Mouse (Mus musculus) layer of hippocampus, adult 11-12 months (tissue): Measurements from ENCODE around the gene H2-M10.6.
"Not testable (repeated sequence)": the region's sequence is repeated elsewhere in the genome, so short reads cannot be mapped to it uniquely, and the experiment has no call there.

ENCODE experiments used
- DNase-seq: peaks from one replicate; pipeline ENCODE4 v3.0.0; 2022; ENCODE audit warnings: low spot score

Gene H2-M10.6

GRCm38 (mm10) chr17:36811871-36812270 is at the start of gene H2-M10.6:
Gene H2-M10.6 (plus strand): TSS chr17:36812171.
- DNase-seq = no peak

GRCm38 (mm10) chr17:36763816-36764215 is 48.2 kb upstream of the H2-M10.6 start:
- no peak for DNase-seq

GRCm38 (mm10) chr17:36764244-36764643 is 47.7 kb upstream of the H2-M10.6 start:
- DNase-seq = peak; percentile 47

- DNase-seq = not testable (repeated sequence)
Observed at GRCm38 (mm10) chr17:36765403-36765802, 46.6 kb upstream of the H2-M10.6 start.

- DNase-seq = not testable (repeated sequence)
Observed at GRCm38 (mm10) chr17:36772610-36773009, 39.4 kb upstream of the H2-M10.6 start, which contains the start of gene H2-M10.5. Gene H2-M10.5 (plus strand): TSS chr17:36772910.

GRCm38 (mm10) chr17:36781533-36781932 is 30.4 kb upstream of the H2-M10.6 start:
- DNase-seq = no peak

- peak; percentile 43 for DNase-seq
Observed at GRCm38 (mm10) chr17:36786483-36786886, 25.5 kb upstream of the H2-M10.6 start.

- no peak for DNase-seq
Observed at GRCm38 (mm10) chr17:36788351-36788750, 23.6 kb upstream of the H2-M10.6 start.

- peak; percentile 84 for DNase-seq
Observed at GRCm38 (mm10) chr17:36788801-36789200, 23.2 kb upstream of the H2-M10.6 start.

GRCm38 (mm10) chr17:36799493-36799892 is 12.5 kb upstream of the H2-M10.6 start:
- no peak for DNase-seq

- not testable (repeated sequence) for DNase-seq
Observed at GRCm38 (mm10) chr17:36799921-36800462, 12.0 kb upstream of the H2-M10.6 start.

GRCm38 (mm10) chr17:36824005-36824404 is 12.0 kb downstream of the H2-M10.6 start:
- peak; percentile 66 for DNase-seq

GRCm38 (mm10) chr17:36825525-36825924 is 13.6 kb downstream of the H2-M10.6 start:
- DNase-seq = no peak

- DNase-seq = peak; percentile 92
Observed at GRCm38 (mm10) chr17:36826002-36826401, 14.0 kb downstream of the H2-M10.6 start.

- DNase-seq = no peak
Observed at GRCm38 (mm10) chr17:36828488-36828887, 16.5 kb downstream of the H2-M10.6 start.

- no peak for DNase-seq
Observed at GRCm38 (mm10) chr17:36830470-36830869, 18.5 kb downstream of the H2-M10.6 start.

- DNase-seq = no peak
Observed at GRCm38 (mm10) chr17:36832694-36833093, 20.7 kb downstream of the H2-M10.6 start.

- DNase-seq = peak; percentile 62
Observed at GRCm38 (mm10) chr17:36835591-36836426, 23.8 kb downstream of the H2-M10.6 start.

GRCm38 (mm10) chr17:36836427-36836812 is 24.4 kb downstream of the H2-M10.6 start:
- no peak for DNase-seq

GRCm38 (mm10) chr17:36836874-36837647 is 25.1 kb downstream of the H2-M10.6 start, which contains the start of gene Trim26:
Gene Trim26 (plus strand): TSS chr17:36837134.
- peak; percentile 98 for DNase-seq

GRCm38 (mm10) chr17:36839001-36839400 is 27.0 kb downstream of the H2-M10.6 start:
- no peak for DNase-seq

- no peak for DNase-seq
Observed at GRCm38 (mm10) chr17:36839931-36840330, 28.0 kb downstream of the H2-M10.6 start.
